In the genomic region with DNA sequence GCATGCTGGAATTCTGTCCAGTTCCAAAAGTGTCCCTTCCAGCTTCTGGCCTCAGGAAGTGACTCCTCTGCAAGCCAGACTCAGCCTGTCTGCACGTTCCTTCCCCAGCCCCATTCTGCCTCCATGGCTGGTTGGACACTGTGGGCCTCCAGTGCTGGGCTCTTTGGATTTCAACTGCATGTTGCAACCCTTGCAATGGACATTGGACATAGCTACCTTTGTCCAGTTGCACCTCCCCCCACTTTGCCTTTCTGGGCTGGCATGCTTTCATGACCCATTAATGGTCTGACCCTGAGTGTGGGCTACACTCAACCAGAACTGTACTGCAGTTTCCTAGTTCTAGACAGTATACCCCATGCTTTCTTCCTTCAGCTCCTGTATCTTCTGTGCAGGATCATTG, we compare ENCODE assay signal across 24 mouse cellular contexts. TPM values are rescaled to one million over a fixed set of nuclear protein-coding genes. Genes with fewer than 3 reads are reported as not detected.
DNase-seq lines count a peak whose midpoint lies in the region; ATAC-seq lines count a peak whose summit lies in the region.
"Had no signal": no experiment of that assay in that cellular context is flagged by ENCODE, and none has a peak within 500 bp of the region (broad histone marks: within the 10 kb centered on the region; RNA-seq: fewer than 3 reads in every experiment).

No protein-coding gene starts in this region.

- 46% methylated on average over 1 of the region's 1 CpGs for WGBS in liver, embryonic 13.5 days (ENCODE audit: insufficient replicate concordance)
- 82% methylated on average over 1 of the region's 1 CpGs for WGBS in forebrain, embryonic 13.5 days

- no peak overlapping the region for H3K4me3 ChIP-seq in liver, embryonic 13.5 days (replicated peaks)
- H3K4me3 ChIP-seq in forebrain, embryonic 13.5 days = no peak overlapping the region
- H3K4me3 ChIP-seq: forebrain, embryonic 12.5 days; heart, embryonic 12.5 days; hindbrain, embryonic 15.5 days; limb, embryonic 15.5 days; myocyte; stomach, embryonic 15.5 days had no signal

- ATAC-seq in liver, embryonic 13.5 days (ENCODE audit: low read depth) = peak; percentile 76
- ATAC-seq in forebrain, embryonic 13.5 days = no peak
- ATAC-seq: intestine, postnatal 0 days had no signal

- H3K36me3 ChIP-seq in liver, embryonic 13.5 days = no peaks in the 10 kb centered on the region
- H3K36me3 ChIP-seq in forebrain, embryonic 13.5 days (ENCODE audit: poor library complexity, severe bottlenecking) = no peaks in the 10 kb centered on the region
- H3K36me3 ChIP-seq: forebrain, embryonic 12.5 days; heart, embryonic 12.5 days; hindbrain, embryonic 15.5 days; limb, embryonic 15.5 days; stomach, embryonic 15.5 days had no signal

- no peak overlapping the region for H3K4me2 ChIP-seq in liver, embryonic 13.5 days
- H3K4me2 ChIP-seq in forebrain, embryonic 13.5 days = no peak overlapping the region
- H3K4me2 ChIP-seq: forebrain, embryonic 12.5 days; heart, embryonic 12.5 days; hindbrain, embryonic 15.5 days; limb, embryonic 15.5 days; stomach, embryonic 15.5 days had no signal

- H3K9ac ChIP-seq in liver, embryonic 13.5 days = no peak overlapping the region
- no peak overlapping the region for H3K9ac ChIP-seq in forebrain, embryonic 13.5 days
- H3K9ac ChIP-seq: forebrain, embryonic 12.5 days; heart, embryonic 12.5 days; hindbrain, embryonic 15.5 days; limb, embryonic 15.5 days; stomach, embryonic 15.5 days had no signal

- no peaks in the 10 kb centered on the region for H3K9me3 ChIP-seq in liver, embryonic 13.5 days (replicated peaks)
- H3K9me3 ChIP-seq in forebrain, embryonic 13.5 days (replicated peaks) = no peaks in the 10 kb centered on the region
- H3K9me3 ChIP-seq: forebrain, embryonic 12.5 days; heart, embryonic 12.5 days; hindbrain, embryonic 15.5 days; limb, embryonic 15.5 days; stomach, embryonic 15.5 days had no signal

- H3K4me1 ChIP-seq in liver, embryonic 13.5 days (replicated peaks) = peaks cover 16% of the 10 kb centered on the region
- peaks cover 5% of the 10 kb centered on the region; the same call in 1 of the 2 replicates for H3K4me1 ChIP-seq in forebrain, embryonic 13.5 days
- H3K4me1 ChIP-seq: forebrain, embryonic 12.5 days had no signal

- peak overlapping the region; percentile 66 for H3K27ac ChIP-seq in liver, embryonic 13.5 days
- H3K27ac ChIP-seq in forebrain, embryonic 13.5 days = no peak overlapping the region
- H3K27ac ChIP-seq: forebrain, embryonic 12.5 days; hindbrain, embryonic 15.5 days; limb, embryonic 15.5 days; stomach, embryonic 15.5 days had no signal

- no peaks in the 10 kb centered on the region for H3K27me3 ChIP-seq in liver, embryonic 13.5 days
- no peaks in the 10 kb centered on the region for H3K27me3 ChIP-seq in forebrain, embryonic 13.5 days
- H3K27me3 ChIP-seq: forebrain, embryonic 12.5 days; heart, embryonic 12.5 days; hindbrain, embryonic 15.5 days; limb, embryonic 15.5 days; stomach, embryonic 15.5 days had no signal

- peak; percentile 57 for DNase-seq in adrenal gland, postnatal 14 days
- DNase-seq in adrenal gland, adult 8-10 months = no peak
- DNase-seq in kidney, adult 18-20 months = peak; percentile 73
- DNase-seq in kidney, postnatal 14 days = peak; percentile 80
- DNase-seq in liver, embryonic 13.5 days = no peak
- DNase-seq in left cerebral cortex, adult 11 months (ENCODE audit: low spot score) = no peak
- no peak for DNase-seq in spleen, postnatal 36 days (ENCODE audit: low spot score in 2 of 2)
- DNase-seq: cerebellum, adult 11 months; cerebellum, postnatal 25 days; heart, postnatal 36 days; lung, postnatal 4 days; midbrain, embryonic 14.5 days; right cerebral cortex, adult 18-20 months; spleen, adult 18-20 months; thymus, adult 2 months had no signal

RNA-seq across cellular contexts. Expression of gene G0s2, which starts 38.6 kb away (rescaled TPM):
- 163 and 182 TPM in 2 replicates for total RNA-seq in adrenal gland, postnatal 14 days (2021)
- total RNA-seq in adrenal gland, adult 8-10 months (2022) = 10 to 100 TPM; 48.8 to 85.1 (median 74.4) TPM
- 40.3 and 43.2 TPM in 2 replicates for polyA plus RNA-seq in liver, embryonic 13.5 days (2015; fragmentation: Nextera tagmentation; extraction: Ambion mirVana)
- polyA plus RNA-seq in forebrain, embryonic 13.5 days (2015; fragmentation: Nextera tagmentation; extraction: Ambion mirVana) = 4.4 and 6.1 TPM in 2 replicates

RNA-seq across cellular contexts. Expression of gene Hsd11b1, which starts 47.7 kb away (rescaled TPM):
- total RNA-seq in adrenal gland, postnatal 14 days (2021) = 26.4 and 82.7 TPM in 2 replicates
- 10 to 100 TPM; 58.1 to 94.0 (median 71.6) TPM for total RNA-seq in adrenal gland, adult 8-10 months (2022)
- polyA plus RNA-seq in liver, embryonic 13.5 days (2015; fragmentation: Nextera tagmentation; extraction: Ambion mirVana) = 2.0 and 2.1 TPM in 2 replicates
- polyA plus RNA-seq in forebrain, embryonic 13.5 days (2015; fragmentation: Nextera tagmentation; extraction: Ambion mirVana) = 0.17 TPM in 1 of 2 replicates, not detected in the other
- polyA plus RNA-seq: forebrain, embryonic 12.5 days had no signal

RNA-seq across cellular contexts. Expression of gene Camk1g, which starts 58.5 kb away (rescaled TPM):
- 0.56 and 0.60 TPM in 2 replicates for total RNA-seq in adrenal gland, postnatal 14 days (2021)
- total RNA-seq in adrenal gland, adult 8-10 months (2022) = under 1 TPM in 3 of 4 experiments, not detected in 1; 0.12 to 0.49 (median 0.35) TPM
- 0.35 and 0.59 TPM in 2 replicates for polyA plus RNA-seq in liver, embryonic 13.5 days (2015; fragmentation: Nextera tagmentation; extraction: Ambion mirVana)
- polyA plus RNA-seq in forebrain, embryonic 13.5 days (2015; fragmentation: Nextera tagmentation; extraction: Ambion mirVana) = 26.7 and 30.0 TPM in 2 replicates
- total RNA-seq: neutrophil, adult 5-6 weeks had no signal

Comparison
In these comparisons a context has a peak if more than half of its experiments do, and no peak if none do; other contexts are left out.
1. DNase-seq: peak in adrenal gland, postnatal 14 days (single experiment), kidney, adult 18-20 months (single experiment) and kidney, postnatal 14 days (single experiment); none in adrenal gland, adult 8-10 months (single experiment), liver, embryonic 13.5 days (single experiment), left cerebral cortex, adult 11 months (single experiment) and spleen, postnatal 36 days (0 of 2).